Mouse (Mus musculus) thymus, postnatal 4 days (tissue): ENCODE data around the gene Ube2q2.
A peak's percentile ranks its signal among the peaks of the same experiment; 100 is the strongest.
"Not testable (repeated sequence)": the region's sequence is repeated elsewhere in the genome, so short reads cannot be mapped to it uniquely, and the experiment has no call there.

Source experiments
- DNase-seq: peaks from one replicate; pipeline ENCODE4 v3.0.0; 2021

Gene Ube2q2

GRCm38 (mm10) chr9:55243280-55243679, 94.6 kb downstream of the Ube2q2 start:
- no peak for DNase-seq

DNA sequence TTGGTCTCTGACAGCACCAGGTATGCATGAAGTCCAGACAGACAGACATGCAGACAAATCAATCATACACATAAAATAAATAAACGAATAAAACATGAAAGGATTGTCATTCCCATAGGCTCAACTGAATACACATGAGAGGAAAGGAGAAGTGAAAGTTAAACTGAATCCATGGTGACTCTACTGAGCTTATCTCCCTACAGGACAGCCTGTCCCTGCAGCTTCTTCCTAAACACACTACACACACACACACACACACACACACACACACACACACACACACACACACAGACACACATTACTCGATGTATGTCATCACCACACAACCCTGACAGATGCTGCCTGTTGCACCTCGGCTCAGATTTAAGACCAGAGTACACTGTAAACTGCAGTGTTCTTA, 95.4 kb downstream of the Ube2q2 start:
- DNase-seq: no peak

DNA sequence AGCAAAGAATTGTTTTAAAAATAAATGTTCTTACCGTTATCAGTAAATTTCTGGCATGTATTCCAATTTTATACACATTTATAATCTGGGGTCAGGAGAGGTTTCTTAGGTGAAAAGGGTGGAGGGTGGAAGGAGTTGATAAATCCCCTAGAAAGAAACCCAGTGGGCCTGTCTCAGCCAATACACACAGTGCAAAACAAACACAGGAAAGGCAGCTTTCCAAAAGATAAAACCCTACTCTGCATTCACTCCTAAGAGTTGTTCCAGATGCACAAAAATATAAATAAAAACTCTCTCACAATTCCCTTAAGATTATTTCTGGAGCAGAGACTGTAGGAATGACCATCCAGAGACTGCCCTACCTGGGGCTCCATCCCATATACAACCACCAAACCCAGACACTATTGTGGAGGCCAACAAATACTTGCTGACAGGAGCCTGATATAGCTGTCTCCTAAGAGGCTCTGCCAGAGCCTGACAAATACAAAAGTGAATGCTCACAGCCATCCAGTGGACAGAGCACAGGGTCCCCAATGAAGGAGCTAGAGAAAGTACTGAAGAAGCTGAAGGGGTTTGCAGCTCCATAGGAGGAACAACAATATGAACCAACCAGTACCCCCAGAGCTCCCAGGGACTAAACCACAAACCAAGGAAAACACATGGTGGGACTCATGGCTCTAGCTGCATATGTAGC, 96.5 kb downstream of the Ube2q2 start:
- DNase-seq: not testable (repeated sequence)

- DNase-seq: no peak
Measured at GRCm38 (mm10) chr9:55246440-55246839, 97.8 kb downstream of the Ube2q2 start.

DNA sequence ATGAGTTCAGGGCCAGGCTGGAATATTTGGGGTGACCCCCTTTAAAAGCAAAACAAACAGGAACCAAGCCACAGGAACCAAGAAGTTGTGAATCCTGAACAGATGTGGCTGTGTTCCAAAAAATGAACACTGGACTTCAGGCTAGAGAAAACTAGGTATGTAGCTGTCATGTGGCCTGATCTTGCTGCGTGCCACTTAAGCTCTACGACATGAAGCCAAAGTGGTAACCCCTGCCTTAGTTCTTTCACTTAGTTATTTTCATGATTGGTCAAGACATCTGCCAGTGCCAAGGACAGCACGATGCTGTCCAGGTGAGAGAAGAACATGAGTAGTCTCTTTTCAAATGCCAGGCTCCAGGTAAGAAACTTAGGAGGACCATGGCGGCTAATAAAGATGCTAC, 98.3 kb downstream of the Ube2q2 start:
- DNase-seq: no peak

DNA sequence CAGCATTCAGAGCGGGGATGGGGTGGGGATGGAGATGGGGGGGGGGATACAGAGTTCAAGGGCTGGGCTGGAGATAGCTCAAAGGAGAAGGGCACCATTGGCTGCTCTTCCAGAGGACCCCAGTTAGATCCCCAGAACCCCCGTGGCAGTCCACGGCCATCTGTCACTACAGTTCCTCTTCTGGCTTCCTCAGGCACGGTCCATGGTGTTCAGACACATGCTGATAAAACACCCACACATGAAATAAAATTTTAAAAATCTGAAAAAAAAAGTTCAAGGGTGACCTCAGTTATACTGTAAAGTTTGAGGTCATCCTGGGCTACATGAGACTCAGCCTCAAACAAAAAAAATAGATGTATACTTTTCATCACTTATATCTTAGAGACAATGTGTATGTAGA, 99.8 kb downstream of the Ube2q2 start:
- no peak for DNase-seq

DNA sequence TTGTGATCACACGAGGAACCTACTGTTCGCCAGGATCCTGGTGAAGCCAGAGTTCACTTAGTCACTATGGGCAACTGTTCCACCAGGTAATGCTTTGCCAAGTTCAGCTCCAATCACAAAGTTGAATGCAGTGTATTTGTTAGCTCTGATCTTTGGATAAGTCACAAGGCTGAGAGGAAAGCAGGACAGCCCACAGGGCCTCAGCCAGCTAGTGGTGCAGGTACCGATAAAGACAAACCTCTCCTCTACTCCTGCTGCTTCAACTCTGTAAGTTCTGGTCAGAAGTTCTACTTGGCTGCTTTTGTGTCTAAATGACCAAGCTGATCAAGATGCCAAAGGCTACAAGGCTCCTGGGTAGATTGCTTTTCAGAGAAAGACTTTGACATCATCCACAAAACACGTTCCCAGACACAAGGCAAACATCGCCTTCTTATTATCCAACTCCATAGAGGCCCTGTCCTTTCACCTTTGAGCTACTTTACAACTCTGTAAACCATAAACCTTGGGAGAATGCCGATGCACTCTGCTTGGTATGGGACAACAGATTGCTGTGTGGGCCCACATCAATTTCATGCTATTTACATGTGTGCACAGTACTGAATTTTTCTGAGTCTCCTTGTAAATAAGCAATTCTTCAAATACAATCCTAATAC, 102.1 kb downstream of the Ube2q2 start:
- no peak for DNase-seq

GRCm38 (mm10) chr9:55252097-55252496, 103.4 kb downstream of the Ube2q2 start:
- peak; percentile 22 for DNase-seq

DNA sequence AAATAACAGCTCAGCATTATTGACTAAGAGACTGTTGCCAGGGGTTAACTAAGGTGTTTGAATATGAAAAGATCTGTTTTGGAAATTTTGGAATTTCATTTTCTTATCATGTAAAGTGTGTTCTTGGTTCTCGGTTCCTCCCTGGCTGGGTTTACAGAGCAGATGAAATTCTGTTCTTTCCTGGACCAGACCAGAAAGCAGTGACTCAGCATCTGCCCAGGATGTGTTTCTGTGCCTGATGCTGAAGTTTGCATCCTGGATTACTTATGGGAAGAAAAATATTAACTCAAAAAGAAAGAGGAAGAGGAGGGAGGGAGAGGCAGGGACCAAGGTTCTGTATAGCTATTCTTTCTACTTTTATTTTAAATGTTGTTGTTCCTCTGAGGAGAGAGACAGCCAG, 105.2 kb downstream of the Ube2q2 start:
- DNase-seq: no peak

DNA sequence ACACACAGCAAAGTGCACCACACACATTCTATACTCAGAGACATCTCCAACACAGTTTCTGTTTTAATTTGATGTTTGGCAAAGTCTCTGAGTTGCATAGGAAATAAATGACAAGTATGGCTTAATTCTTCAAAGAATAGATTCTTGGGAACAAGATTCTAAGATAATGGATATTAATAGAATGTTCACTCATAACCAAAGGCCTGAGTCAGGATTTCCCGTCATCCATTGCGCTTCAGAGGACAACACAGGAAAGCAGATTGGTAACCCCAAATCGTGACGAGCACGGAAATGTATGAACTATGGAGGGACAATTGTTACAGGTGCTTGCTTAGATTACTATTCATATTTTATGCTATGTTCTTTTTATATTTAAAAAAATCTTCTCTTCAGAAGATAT, 106.4 kb downstream of the Ube2q2 start:
- DNase-seq: no peak

DNA sequence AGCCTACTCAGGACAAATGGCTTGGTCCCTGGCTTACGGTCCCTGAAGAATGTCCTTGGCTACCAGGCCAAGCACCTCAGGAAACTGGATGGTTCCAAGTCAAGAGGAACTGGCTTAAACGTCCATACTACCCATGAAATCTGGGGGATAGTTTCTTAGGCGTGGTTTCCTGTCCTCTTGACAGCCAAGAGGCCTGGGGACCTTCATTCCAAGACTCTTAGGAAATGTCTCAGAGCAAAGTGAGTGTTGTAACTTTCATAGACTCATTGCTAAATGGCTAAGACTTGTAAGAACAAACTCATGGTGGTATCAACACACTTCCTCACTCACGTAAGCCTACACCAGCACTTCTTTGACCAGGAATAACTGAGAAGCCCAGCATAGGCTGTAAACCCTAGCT, 107.0 kb downstream of the Ube2q2 start:
- no peak for DNase-seq

GRCm38 (mm10) chr9:55257105-55257504, 108.5 kb downstream of the Ube2q2 start:
- no peak for DNase-seq
